Mouse (Mus musculus): Measurements from ENCODE around the gene Tuba3a. TPM values are rescaled to one million over a fixed set of nuclear protein-coding genes. Genes with fewer than 3 reads are reported as not detected.
A peak's percentile ranks its signal among the peaks of the same experiment; 100 is the strongest.

Gene Tuba3a
- 0.26 TPM in 1 of 2 replicates, not detected in the other for polyA plus RNA-seq (2015; fragmentation: Nextera tagmentation; extraction: Ambion mirVana)

DNA sequence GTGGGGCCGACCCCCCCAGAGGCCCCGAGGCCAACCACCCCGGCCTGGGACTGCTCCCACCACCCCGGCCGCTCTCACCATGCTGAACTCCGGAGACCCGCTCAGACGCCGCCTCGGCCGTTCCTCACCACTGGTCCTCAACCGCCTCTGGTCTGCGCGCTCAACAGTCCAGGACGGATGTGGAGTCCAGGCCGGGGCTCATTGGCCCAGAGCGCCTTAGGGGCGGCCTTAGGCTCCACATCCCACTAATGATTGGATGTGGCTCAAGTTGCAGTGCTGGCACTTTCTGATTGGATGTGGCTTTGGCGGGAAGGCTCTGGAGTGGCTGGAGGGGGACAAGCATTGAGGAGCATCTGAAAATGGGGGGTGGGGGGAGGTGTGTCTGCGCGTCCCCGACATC, at the start of gene Tuba3a:
Gene Tuba3a (minus strand): TSS at position 153 of the 400 bp plus-strand sequence.
- H3K27ac ChIP-seq (ENCODE audit: low read length), result no peak within 1 kb of the TSS
- WGBS, result 95% methylated on average over 22 of the region's 22 CpGs
- H3K9ac ChIP-seq (ENCODE audit: low read length), result no peak within 1 kb of the TSS
- no peak within 1 kb of the TSS for H3K4me3 ChIP-seq (replicated peaks; ENCODE audit: low read length)
- H3K9me3 ChIP-seq (replicated peaks; ENCODE audit: control insufficient read depth, low read length), result no peaks in the 10 kb centered on the region; the same call in 1 of the 2 replicates
- peaks cover 11% of the 10 kb centered on the region for H3K4me1 ChIP-seq (ENCODE audit: control insufficient read depth, insufficient read depth, low read length)
- H3K27me3 ChIP-seq (ENCODE audit: control insufficient read depth, insufficient read depth, low read length), result no peaks in the 10 kb centered on the region
- no peak within 1 kb of the TSS for H3K4me2 ChIP-seq (ENCODE audit: low read depth, low read length)
- no peaks in the 10 kb centered on the region for H3K36me3 ChIP-seq (ENCODE audit: control insufficient read depth, insufficient read depth, low read length)
- no peak for ATAC-seq (ENCODE audit: insufficient read depth, low FRiP score)

DNA sequence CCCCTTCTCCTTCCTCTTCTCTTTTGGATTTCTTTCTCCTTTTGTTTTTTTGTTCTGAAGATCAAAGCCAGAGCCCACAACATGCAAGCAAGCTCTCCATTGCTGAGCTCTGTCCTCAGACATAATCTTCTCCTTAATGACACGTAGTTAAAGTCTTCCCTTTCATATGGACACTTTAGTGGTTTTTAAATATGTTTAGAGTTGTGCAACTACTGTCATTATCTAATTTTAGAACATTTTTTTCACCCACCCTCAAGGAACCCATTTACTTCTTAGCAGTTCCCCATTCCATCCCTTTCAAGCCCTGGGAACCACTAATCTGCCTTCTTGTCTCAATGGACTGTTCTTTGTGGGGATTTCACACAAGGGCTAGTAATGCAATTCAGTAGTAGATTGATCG, 48.5 kb upstream of the Tuba3a start:
- no peak overlapping the region for H3K4me2 ChIP-seq (ENCODE audit: low read depth, low read length)
- no peak overlapping the region for H3K27ac ChIP-seq (ENCODE audit: low read length)
- H3K36me3 ChIP-seq (ENCODE audit: control insufficient read depth, insufficient read depth, low read length), result no peaks in the 10 kb centered on the region
- 72% methylated on average over 2 of the region's 2 CpGs for WGBS
- ATAC-seq (ENCODE audit: insufficient read depth, low FRiP score), result no peak
- H3K27me3 ChIP-seq (ENCODE audit: control insufficient read depth, insufficient read depth, low read length), result no peaks in the 10 kb centered on the region
- H3K4me3 ChIP-seq (replicated peaks; ENCODE audit: low read length), result no peak overlapping the region
- H3K4me1 ChIP-seq (ENCODE audit: control insufficient read depth, insufficient read depth, low read length), result peaks cover 6% of the 10 kb centered on the region; the same call in 1 of the 2 replicates
- H3K9ac ChIP-seq (ENCODE audit: low read length), result no peak overlapping the region
- no peaks in the 10 kb centered on the region for H3K9me3 ChIP-seq (replicated peaks; ENCODE audit: control insufficient read depth, low read length)

DNA sequence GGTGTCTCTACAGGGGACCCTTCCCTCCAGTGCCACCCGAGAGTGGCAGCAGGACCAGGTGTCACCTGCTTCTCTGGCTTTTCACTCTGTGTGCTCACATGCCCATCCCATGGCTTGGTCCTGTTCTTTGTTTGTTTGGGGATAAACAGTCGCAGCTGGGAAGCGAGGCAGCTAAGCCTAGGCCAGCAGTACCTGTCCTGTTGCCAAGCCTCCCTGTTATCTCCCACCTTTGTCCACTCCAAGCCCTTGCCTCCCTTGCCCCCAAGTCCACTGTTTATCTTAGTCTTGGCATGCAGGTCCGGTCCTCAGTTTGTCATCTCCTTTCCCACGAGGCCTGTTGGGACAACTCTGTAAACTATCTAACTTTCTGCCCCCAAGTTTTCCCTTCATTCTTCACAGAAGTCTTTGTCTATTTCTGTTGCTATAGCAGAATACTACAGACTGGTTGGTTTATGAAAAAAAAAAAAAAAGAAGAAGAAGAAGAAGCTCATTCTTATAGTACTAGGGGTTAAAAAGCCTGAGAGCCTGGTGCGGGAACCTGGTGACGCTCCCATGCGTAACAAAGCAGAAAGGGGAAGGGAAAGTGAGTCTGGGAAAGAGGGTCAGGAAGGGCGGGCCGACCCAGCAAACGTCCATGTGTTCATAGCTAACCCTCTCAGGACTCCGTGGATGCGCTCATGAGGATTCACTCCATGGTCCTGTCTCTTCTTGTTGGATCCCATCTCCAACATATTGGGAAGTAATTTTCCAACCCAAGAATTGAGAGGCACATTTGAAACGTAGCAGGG, 47.5 kb upstream of the Tuba3a start:
- Histone ChIP-seq H3K36me3 (ENCODE audit: control insufficient read depth, insufficient read depth, low read length) (no peaks in the 10 kb centered on the region), H3K27ac (ENCODE audit: low read length) (no peak overlapping the region), H3K9ac (ENCODE audit: low read length) (no peak overlapping the region), H3K27me3 (ENCODE audit: control insufficient read depth, insufficient read depth, low read length) (no peaks in the 10 kb centered on the region), H3K4me3 (replicated peaks; ENCODE audit: low read length) (no peak overlapping the region), H3K4me1 (ENCODE audit: control insufficient read depth, insufficient read depth, low read length) (peaks cover 6% of the 10 kb centered on the region; the same call in 1 of the 2 replicates), H3K9me3 (replicated peaks; ENCODE audit: control insufficient read depth, low read length) (no peaks in the 10 kb centered on the region), H3K4me2 (ENCODE audit: low read depth, low read length) (no peak overlapping the region)
- 68% methylated on average over 14 of the region's 14 CpGs for WGBS
- ATAC-seq (ENCODE audit: insufficient read depth, low FRiP score), result no peak

DNA sequence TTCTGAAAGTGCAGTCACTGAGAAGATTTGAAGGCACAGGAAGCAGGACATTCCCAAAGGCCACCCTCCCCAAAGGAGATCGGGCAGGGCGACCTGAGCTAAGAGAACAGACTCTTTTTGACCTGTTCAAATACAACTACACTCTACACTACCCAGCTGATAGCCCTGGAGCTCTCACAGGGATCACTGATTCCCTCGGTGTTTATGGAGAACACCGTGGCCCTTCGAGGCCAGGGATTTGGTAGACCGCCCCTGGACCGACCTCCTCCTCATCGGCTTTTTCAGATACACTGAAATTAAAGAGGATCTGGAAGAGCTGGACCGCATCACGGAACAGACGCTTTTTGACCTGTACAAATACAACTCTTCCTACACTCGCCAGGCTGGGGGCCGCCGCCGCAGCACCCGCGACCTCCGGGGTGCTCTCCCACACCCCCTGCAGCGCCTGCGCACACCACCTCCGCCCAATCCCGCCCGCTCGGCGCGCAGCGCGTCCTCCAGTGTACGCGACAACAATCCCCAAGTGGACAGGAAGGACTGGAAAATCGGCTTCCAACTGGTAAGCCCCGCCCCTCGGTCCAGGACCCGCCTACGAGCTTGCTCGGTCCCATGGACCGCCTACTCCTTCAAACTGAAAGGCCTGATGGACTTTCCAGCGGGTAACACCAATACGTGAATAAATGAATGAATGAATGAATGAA, 44.9 kb upstream of the Tuba3a start:
- ATAC-seq (ENCODE audit: insufficient read depth, low FRiP score), result peak; percentile 96
- Histone ChIP-seq H3K36me3 (ENCODE audit: control insufficient read depth, insufficient read depth, low read length) (no peaks in the 10 kb centered on the region), H3K4me3 (replicated peaks; ENCODE audit: low read length) (peak overlapping the region; percentile 60), H3K9ac (ENCODE audit: low read length) (peak overlapping the region; percentile 82), H3K4me1 (ENCODE audit: control insufficient read depth, insufficient read depth, low read length) (peaks cover 6% of the 10 kb centered on the region; the same call in 1 of the 2 replicates), H3K27me3 (ENCODE audit: control insufficient read depth, insufficient read depth, low read length) (no peaks in the 10 kb centered on the region), H3K27ac (ENCODE audit: low read length) (peak overlapping the region; percentile 46; the same call in 1 of the 2 replicates), H3K4me2 (ENCODE audit: low read depth, low read length) (peak overlapping the region; percentile 90), H3K9me3 (replicated peaks; ENCODE audit: control insufficient read depth, low read length) (no peaks in the 10 kb centered on the region)
- under 1% methylated on average over 39 of the region's 39 CpGs for WGBS

DNA sequence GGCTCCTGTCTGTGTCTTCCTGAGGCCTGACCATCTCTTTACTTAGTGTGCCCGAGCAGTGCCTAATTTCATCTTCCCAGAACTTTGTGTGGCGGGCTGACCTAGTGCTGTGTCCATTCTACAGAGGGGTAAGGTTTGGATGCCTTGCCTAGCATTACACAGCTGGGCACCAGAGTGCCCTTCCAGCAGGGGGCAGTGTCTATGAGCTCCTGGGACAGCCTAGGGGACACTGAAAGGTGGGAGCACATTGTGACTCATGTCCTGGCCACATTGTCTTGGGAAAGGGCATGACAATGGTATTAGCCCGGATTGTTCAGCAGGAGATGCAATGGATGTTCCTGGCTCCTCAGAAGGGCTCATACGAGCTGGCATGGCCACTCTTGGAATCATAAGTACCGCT, 42.4 kb upstream of the Tuba3a start:
- WGBS, result 82% methylated on average over 5 of the region's 5 CpGs
- H3K9ac ChIP-seq (ENCODE audit: low read length), result no peak overlapping the region
- H3K27me3 ChIP-seq (ENCODE audit: control insufficient read depth, insufficient read depth, low read length), result no peaks in the 10 kb centered on the region
- H3K36me3 ChIP-seq (ENCODE audit: control insufficient read depth, insufficient read depth, low read length), result no peaks in the 10 kb centered on the region
- no peak overlapping the region for H3K27ac ChIP-seq (ENCODE audit: low read length)
- H3K9me3 ChIP-seq (replicated peaks; ENCODE audit: control insufficient read depth, low read length), result no peaks in the 10 kb centered on the region
- no peak overlapping the region for H3K4me3 ChIP-seq (replicated peaks; ENCODE audit: low read length)
- ATAC-seq (ENCODE audit: insufficient read depth, low FRiP score), result no peak
- peaks cover 6% of the 10 kb centered on the region; the same call in 1 of the 2 replicates for H3K4me1 ChIP-seq (ENCODE audit: control insufficient read depth, insufficient read depth, low read length)
- H3K4me2 ChIP-seq (ENCODE audit: low read depth, low read length), result no peak overlapping the region

DNA sequence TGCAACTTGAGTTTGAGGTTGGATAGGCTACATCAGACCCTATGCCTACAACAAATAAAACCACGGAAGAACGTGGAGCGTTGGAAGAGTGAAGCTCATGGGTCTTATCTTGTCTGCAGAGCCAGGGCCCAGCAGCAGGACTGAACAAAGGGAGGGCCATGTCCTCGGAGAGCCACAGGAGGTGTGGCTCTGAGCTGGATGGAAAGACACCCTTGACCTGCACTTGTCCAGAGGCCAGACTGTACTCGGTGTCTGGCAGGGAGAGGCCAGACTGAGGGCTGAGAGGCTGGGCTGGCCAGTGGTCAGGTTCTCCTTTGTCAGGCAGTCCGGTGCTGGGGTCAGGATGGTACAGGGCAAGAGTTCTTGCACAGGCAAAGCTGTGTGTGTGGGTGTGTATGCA, 39.5 kb upstream of the Tuba3a start:
- ATAC-seq (ENCODE audit: insufficient read depth, low FRiP score), result no peak
- WGBS, result 51% methylated on average over 6 of the region's 6 CpGs
- no peak overlapping the region for H3K27ac ChIP-seq (ENCODE audit: low read length)

DNA sequence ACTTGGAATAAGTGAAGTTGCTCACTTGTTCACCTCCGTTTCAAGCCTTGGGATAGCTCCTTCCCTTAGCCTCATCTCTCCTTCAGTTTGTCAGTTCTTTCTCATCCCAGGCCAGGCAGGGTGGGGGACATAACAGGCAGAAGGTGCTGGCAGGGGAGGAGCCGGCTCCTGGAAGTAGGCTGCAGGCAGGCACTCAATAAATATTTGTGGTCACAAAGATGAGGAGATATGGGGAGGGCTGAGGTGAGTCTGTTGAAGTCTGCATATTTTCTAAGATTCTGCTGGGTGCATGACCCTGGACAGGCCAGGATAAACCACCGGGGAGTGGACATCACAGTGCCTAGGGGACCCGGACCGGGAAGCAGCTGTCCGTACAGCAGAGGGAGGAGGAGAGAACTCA, 37.7 kb upstream of the Tuba3a start:
- H3K27ac ChIP-seq (ENCODE audit: low read length), result no peak overlapping the region
- WGBS, result 42% methylated on average over 6 of the region's 6 CpGs

More for the DNA sequence above, 39.5 kb upstream of the Tuba3a start:
- Histone ChIP-seq H3K4me3 (replicated peaks; ENCODE audit: low read length) (no peak overlapping the region), H3K9me3 (replicated peaks; ENCODE audit: control insufficient read depth, low read length) (no peaks in the 10 kb centered on the region), H3K36me3 (ENCODE audit: control insufficient read depth, insufficient read depth, low read length) (no peaks in the 10 kb centered on the region), H3K4me2 (ENCODE audit: low read depth, low read length) (no peak overlapping the region), H3K27me3 (ENCODE audit: control insufficient read depth, insufficient read depth, low read length) (0 out of 2 replicates have a peak, but pooled peaks cover 5% of the 10 kb centered on the region), H3K4me1 (ENCODE audit: control insufficient read depth, insufficient read depth, low read length) (no peaks in the 10 kb centered on the region), H3K9ac (ENCODE audit: low read length) (no peak overlapping the region)

DNA sequence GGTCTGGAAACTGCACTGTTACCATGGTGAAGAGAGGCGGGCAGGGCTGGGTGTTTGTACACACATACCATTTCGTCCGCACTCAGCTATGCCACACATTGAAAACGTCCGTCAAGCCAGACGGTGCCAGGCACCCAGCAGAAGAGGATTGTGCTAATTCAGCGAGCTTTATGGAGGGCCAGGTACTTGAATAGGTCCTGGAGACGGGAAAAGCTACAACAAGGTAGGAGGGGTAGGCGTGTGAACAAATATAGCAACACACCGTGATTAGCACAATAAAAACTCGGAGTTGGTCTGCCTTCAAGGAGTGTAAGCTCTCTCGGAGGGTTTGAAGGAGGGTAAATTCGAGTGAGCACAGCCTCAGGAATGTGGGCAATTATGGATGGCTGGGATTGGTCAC, 37.0 kb upstream of the Tuba3a start:
- Histone ChIP-seq H3K36me3 (ENCODE audit: control insufficient read depth, insufficient read depth, low read length) (no peaks in the 10 kb centered on the region), H3K27ac (ENCODE audit: low read length) (no peak overlapping the region), H3K4me3 (replicated peaks; ENCODE audit: low read length) (no peak overlapping the region), H3K4me2 (ENCODE audit: low read depth, low read length) (no peak overlapping the region), H3K9me3 (replicated peaks; ENCODE audit: control insufficient read depth, low read length) (no peaks in the 10 kb centered on the region), H3K9ac (ENCODE audit: low read length) (no peak overlapping the region), H3K27me3 (ENCODE audit: control insufficient read depth, insufficient read depth, low read length) (peaks cover 9% of the 10 kb centered on the region; the same call in 1 of the 2 replicates), H3K4me1 (ENCODE audit: control insufficient read depth, insufficient read depth, low read length) (no peaks in the 10 kb centered on the region)
- ATAC-seq (ENCODE audit: insufficient read depth, low FRiP score), result no peak
- WGBS, result 49% methylated on average over 13 of the region's 13 CpGs

More for the DNA sequence above, 37.7 kb upstream of the Tuba3a start:
- no peaks in the 10 kb centered on the region for H3K9me3 ChIP-seq (replicated peaks; ENCODE audit: control insufficient read depth, low read length)
- no peak overlapping the region for H3K4me2 ChIP-seq (ENCODE audit: low read depth, low read length)
- H3K4me3 ChIP-seq (replicated peaks; ENCODE audit: low read length), result no peak overlapping the region
- H3K27me3 ChIP-seq (ENCODE audit: control insufficient read depth, insufficient read depth, low read length), result peaks cover 9% of the 10 kb centered on the region; the same call in 1 of the 2 replicates
- no peak overlapping the region for H3K9ac ChIP-seq (ENCODE audit: low read length)
- ATAC-seq (ENCODE audit: insufficient read depth, low FRiP score), result no peak
- no peaks in the 10 kb centered on the region for H3K36me3 ChIP-seq (ENCODE audit: control insufficient read depth, insufficient read depth, low read length)
- no peaks in the 10 kb centered on the region for H3K4me1 ChIP-seq (ENCODE audit: control insufficient read depth, insufficient read depth, low read length)
